Mouse (Mus musculus) left cerebral cortex, postnatal 25 days (tissue): ENCODE data around the gene Itga9. TPM values are rescaled to one million over a fixed set of nuclear protein-coding genes. Genes with fewer than 3 reads are reported as not detected.

Experiments
- DNase-seq, 2 experiments: peaks; one replicate each; pipeline ENCODE4 v3.0.0; 2022; ENCODE audit warnings: low spot score in 2 of 2, mixed read lengths in 1 of 2
- intact Hi-C: fragments of 180-260 bp; cut with DNase I; formaldehyde crosslinking; loops from one replicate; pipeline ENCODE4 v1.15.1; 2025
- total RNA-seq, 2 experiments: library from RNA; stranded (reverse); gene quantifications; 2 replicates each; pipeline ENCODE4 v1.2.3; 2021

Gene Itga9
- 1 to 10 TPM; 6.7 to 7.0 TPM for total RNA-seq

DNA sequence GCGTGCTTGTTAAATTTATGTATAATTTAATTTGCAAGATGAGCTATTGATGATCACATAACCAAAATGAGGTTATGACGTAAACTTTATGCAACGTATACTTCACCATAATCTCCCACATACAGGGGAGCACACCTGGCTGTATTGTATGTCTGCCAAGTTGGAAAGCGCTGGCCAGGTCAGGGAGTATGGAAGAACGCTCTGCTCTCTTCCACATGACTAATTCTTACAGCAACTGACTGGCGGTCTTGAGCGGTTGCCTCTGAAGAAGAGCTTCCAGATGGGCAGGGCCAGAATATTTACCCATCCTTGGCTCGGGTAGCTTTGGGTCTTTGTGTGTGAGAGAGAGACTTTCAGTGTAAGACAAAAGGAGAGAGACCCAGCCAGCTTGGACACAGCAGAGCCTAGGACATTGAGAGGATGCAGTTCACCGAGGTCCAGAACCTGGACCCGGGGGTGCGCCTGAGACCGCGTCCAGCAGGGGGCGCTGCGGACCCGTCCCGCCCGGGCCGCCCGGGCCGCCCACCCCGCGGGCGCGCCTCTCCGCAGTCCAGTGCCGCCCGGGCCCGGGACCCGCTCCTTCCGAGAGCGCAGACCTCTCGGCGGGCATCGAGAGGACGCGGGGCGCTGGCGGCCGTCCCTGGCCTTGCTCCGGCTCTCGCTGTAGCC, at the start of gene Itga9:
Gene Itga9 (plus strand): TSS at position 543 of the 669 bp plus-strand sequence.
- intact Hi-C loops = loop anchor here (1.0 to 5.0 kb wide), 3 partner anchors 79 to 301 kb away; no protein-coding TSS in a partner anchor
- DNase-seq = peak; percentile 38 to 70

DNA sequence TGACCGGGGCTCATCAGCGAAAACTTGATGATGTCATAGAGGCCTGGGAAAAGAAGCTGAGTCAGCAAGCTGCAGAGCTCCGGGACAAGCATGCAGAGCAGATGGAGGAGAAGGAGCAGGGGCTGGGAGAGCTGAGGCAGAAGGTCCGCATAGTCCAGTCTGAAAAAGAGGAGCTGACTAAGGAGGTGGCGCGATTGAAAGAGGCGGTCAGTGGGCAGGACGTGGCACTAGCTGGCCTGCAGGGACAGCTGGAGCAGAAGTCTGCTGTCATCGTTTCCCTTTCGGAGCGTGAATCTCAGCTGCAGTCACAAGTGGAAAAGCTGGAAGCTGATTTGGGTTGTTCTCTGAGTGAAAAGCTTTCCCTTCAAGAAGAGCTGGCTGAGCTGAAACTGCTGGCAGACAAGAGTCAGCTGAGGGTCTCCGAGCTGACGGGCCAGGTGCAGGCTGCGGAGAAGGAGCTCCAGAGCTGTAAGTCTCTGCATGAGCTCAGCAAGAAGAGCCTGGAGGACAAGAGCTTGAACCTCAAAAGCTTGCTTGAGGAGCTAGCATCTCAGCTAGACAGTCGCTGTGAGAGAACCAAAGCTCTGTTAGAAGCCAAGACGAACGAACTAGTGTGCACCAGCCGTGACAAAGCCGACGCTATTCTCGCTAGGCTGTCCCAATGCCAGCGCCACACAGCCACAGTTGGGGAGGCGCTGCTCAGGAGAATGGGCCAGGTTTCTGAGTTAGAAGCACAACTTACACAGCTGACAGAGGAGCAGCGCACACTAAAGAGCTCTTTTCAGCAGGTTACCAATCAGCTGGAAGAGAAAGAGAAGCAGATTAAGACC, 49.3 kb upstream of the Itga9 start:
- peak; percentile 45 to 83 for DNase-seq
- intact Hi-C loops = no loop called here

DNA sequence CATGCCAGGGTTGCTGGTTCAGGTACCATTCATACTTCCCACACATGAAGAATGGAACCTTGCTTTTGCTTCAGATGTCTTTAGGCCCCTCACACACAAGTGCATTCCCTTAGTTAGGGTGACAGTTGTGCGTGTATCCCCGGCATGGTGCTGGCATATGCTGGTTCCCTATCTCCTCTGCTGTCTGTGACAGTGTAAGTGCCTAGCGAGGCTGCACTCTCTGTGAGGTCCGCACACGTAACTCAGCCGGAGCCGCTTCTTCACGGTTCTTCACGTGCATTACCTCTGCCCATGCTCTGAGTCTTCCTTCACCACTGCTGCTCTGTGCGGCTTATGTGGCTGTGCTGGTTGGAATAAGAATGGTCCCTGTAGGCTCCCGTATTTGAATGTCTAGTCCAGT, 43.1 kb upstream of the Itga9 start:
- intact Hi-C loops = no loop called here
- DNase-seq = no peak

DNA sequence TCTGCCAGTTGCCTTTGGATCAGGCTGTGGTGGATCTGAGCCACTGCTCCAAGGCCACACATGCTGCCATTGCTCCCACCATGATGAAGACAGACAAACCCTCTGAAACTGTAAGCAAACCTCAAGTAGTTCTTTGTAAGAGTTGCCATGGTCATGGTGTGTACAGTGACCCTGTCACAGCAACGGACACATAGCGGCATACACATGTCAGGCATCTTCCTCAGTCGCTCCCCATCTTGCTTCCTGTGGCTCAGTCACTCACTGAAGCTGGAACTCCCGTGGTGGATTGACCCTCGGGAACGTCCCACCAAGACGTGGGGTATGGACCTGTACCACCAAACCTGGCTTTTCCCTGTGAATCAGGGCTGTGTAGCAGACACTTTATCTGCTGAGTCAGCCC, 42.6 kb upstream of the Itga9 start:
- DNase-seq = no peak
- intact Hi-C loops = no loop called here

DNA sequence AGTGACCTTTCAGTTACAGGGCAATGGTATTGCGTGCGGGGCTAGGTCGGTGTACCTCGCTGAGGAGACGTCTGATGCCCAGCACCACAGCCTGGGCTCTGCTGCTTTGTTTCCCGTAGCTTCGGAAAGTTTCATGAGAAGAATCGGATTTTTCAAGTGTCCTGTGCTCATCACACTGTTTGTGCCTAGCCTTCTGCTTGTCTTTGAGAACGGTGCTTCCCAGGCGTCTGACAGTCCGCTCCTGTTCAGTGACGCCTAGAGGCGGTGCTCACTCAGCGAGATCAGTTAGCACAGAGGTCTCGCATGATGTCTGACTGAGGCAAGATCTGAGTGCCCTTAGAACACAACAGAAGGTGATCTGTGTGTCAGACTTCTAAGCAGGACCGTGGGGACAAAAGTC, 41.8 kb upstream of the Itga9 start:
- intact Hi-C loops = no loop called here
- DNase-seq = no peak

DNA sequence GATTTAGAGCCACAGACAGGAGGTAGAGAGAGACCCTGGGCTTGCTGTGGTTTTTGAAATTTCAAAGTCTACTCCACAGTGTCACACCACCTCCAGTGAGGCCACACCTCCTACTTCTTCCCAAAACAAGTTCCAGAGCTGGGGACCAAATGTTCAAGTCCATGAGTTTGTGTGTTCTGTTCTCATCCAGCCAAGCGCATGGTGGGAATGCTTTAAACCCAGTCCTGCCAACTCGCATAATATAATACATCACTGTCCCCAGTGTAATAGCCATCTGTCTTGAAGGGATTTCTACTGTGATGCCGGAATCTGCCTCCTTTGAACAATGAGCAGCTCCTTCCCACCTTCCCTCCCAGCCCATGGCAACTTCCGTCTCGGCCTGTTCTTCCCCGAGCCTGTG, 37.2 kb upstream of the Itga9 start:
- DNase-seq = peak in 1 of 2 experiments; percentile 81
- intact Hi-C loops = no loop called here

DNA sequence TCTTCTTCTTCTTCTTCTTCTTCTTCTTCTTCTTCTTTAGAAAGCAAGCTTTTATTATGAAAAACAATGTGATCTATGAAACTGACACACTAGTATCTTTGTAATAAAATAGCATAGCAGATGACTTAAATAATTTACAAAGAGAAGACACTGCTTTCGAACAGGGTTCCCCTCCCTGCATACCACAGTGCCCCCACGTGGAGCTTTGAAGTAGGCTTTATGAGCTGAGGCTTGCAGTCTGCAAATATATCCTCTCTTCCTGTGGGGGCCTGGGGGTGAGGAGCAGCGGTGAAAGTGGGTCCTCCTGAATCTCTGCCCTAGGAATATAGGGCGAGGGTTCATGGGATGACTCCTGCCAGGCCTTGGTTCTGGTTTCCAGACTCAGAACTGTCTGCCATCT, 35.6 kb upstream of the Itga9 start:
- DNase-seq = no peak

GRCm38 (mm10) chr9:118571701-118572100, 34.8 kb upstream of the Itga9 start:
- intact Hi-C loops = no loop called here
- DNase-seq = no peak

More for the DNA sequence above, 35.6 kb upstream of the Itga9 start:
- intact Hi-C loops = no loop called here

DNA sequence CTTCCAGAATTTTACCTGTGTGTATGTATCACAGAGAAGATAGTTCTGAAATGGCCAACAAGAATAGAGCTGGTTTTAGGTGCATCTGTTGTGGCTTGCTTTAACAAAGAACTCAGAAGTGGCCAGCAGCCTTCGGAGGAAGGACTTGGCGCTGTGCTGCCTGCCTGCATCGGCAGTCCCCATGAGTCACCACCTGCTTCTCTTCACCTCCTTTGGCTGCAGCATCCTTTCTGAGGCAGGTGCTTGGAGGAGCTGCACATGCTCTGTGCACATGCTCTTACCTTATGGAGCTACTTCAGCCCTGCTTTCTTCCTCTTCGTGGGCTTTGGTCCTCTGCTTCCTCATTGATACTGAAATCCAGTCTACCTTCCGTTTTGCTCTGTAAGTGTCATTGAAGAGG, 31.6 kb upstream of the Itga9 start:
- intact Hi-C loops = no loop called here
- DNase-seq = peak in 1 of 2 experiments; percentile 57

DNA sequence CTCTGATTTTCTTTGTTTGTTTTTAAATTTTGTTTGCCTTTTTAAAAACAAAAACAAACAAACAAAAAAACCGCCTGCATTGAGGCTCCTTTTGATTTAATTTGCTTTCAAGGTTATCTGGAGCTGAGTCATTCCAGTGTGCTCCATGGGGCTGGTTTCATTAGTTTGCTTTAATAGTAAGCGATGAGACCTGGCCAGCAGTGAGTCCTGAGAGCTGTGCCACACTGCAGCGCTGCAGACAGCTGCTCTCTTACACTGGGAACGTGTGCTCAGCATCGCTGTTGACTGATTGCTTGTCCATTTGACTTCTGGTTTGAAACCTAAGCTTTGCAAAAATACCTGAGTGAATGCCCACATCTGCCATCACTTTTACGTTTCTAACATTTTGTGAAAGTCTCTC, 26.1 kb upstream of the Itga9 start:
- DNase-seq = no peak
- intact Hi-C loops = no loop called here

DNA sequence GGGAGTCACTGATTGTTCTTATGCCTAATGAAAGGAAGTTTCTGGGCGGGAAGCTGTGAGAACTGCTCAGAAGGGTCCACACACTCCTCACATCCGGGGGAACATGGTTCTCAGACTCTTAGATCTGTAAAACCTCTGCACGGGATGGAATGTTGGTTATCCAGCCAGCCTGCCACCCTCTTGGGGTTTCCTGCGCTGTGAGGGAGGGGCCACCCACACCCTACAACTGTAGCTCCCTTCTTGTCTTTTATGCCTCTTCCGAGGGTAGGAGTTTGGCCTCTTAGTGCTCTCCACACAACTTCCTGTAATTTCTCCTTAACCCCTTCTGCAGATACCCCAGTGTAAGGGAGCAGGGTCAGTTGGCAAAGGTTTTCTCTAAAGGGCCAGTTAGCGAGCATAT, 23.7 kb upstream of the Itga9 start:
- DNase-seq = no peak
- intact Hi-C loops = no loop called here

GRCm38 (mm10) chr9:118584838-118585237, 21.7 kb upstream of the Itga9 start:
- intact Hi-C loops = loop anchor here (5.0 kb wide), 1 partner anchor 482 kb away; no protein-coding TSS in a partner anchor
- DNase-seq = no peak

GRCm38 (mm10) chr9:118585998-118586397, 20.5 kb upstream of the Itga9 start:
- intact Hi-C loops = loop anchor here (5.0 kb wide), 1 partner anchor 481 kb away; no protein-coding TSS in a partner anchor
- DNase-seq = no peak

DNA sequence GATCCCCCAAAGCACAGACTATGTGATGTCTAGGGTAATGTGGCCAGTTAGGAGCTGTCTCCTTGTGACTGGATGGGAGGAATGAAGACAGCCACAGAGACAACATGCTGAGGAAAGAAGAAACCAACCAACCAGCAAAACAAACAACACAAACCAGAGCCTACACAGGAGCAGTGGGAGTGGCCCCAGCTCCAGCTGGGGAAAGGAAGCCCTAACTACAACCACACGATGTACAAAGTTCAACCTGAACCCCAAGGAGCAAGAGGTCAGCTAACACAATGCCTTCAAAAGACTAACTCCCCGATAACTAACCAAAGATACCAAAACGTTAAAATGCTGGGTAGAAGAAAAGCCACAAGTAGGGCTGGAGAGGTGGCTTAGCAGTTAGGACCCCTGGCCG, 19.4 kb upstream of the Itga9 start:
- intact Hi-C loops = loop anchor here (5.0 kb wide), 1 partner anchor 480 kb away; no protein-coding TSS in a partner anchor
- no peak for DNase-seq

DNA sequence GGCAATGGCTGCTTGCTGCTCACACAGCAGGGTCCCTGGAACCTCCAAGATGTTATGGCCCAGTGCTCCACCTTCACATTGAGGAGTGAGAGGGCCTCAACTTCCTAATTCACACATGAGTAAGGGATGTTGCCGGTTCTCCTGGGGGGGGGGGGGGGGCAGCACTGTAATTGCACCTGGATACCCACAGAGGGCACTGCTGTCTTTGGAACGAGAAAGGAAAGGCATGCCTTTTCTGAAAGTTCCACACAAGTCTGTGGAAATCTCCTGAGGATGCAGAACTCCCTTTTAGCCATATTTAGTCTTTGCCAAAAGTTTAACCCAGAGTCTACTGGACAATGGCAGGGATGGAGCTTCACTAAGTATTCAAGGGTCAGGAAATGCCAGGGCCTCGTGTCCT, 17.2 kb upstream of the Itga9 start:
- intact Hi-C loops = loop anchor here (1.0 to 5.0 kb wide), 2 partner anchors 319 to 478 kb away; no protein-coding TSS in a partner anchor

DNA sequence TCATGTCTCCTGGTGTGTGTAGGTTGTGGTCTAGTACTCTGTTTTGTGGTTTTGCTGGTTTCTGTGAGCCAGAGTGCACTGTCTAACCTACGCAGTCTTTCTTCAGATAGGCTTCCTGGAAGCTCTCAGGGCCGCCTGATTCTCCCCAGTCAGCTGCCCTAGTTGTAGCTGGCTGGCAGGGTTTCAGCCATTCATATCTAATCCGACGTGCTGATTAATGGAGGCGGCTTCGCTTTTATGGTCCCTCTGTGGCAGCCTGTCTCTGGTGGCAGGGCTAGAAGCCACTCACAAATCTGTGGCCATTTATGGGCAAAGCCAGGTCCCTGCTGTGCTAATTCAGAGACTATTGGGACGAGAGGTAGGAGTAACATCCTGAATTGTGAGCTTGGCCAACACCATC, 16.3 kb upstream of the Itga9 start:
- no peak for DNase-seq
- intact Hi-C loops = loop anchor here (5.0 kb wide), 1 partner anchor 282 kb away; no protein-coding TSS in a partner anchor

More for the DNA sequence above, 17.2 kb upstream of the Itga9 start:
- DNase-seq = peak in 1 of 2 experiments; percentile 23

DNA sequence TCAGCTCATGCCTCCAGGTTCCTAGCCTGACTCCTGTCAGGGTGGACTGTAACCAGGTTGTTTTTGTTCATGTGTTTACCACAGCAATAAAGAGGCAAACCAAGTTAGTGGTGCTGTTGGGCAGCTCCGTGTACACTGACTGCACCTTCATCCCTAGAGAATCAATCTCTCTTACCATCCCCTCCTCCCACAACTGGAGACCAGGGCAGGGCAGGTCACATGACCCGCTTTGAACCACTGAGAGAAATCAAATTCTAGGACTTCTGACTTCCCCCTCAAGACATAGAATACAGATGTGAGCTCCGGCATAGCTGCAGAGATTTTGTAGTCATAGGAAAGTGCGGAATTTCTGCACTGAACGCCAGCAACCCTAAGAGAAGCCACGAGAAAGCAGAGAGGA, 14.9 kb upstream of the Itga9 start:
- intact Hi-C loops = loop anchor here (5.0 kb wide), 1 partner anchor 281 kb away; no protein-coding TSS in a partner anchor
- DNase-seq = no peak

- no peak for DNase-seq
- intact Hi-C loops = loop anchor here (5.0 kb wide), 1 partner anchor 280 kb away; no protein-coding TSS in a partner anchor
These were observed 13.8 kb upstream of the Itga9 start for GRCm38 (mm10) chr9:118592585-118593249.

DNA sequence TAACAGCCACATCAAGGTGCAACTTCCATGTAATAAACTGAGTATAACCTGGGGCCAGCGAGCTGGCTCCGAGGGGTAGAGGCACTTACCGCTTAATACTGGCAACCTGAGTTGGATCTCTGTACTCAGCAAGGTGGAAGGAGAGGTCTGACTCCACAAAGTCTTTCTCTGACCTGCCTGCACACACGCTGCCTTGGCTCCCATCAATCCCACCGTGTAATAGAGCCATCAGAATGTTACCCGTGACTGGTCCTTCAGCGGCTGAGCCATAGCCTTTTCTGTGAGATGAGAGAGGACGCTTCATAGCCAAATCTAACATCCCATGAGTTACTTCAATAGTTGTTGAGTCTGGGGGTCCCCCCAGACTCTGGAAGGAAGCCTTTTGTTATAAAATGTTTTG, 13.0 kb upstream of the Itga9 start:
- intact Hi-C loops = loop anchor here (5.0 kb wide), 1 partner anchor 279 kb away; no protein-coding TSS in a partner anchor

GRCm38 (mm10) chr9:118596767-118597166, 9.7 kb upstream of the Itga9 start:
- intact Hi-C loops = no loop called here
- no peak for DNase-seq

More for the DNA sequence above, 13.0 kb upstream of the Itga9 start:
- no peak for DNase-seq
